Mouse (Mus musculus): ENCODE results near the gene Comt.

Comt gene

GRCm38 (mm10) chr16:18433341-18433920 lies 6.8 kb upstream of the Comt start:
- DNase-seq: no peak

DNA sequence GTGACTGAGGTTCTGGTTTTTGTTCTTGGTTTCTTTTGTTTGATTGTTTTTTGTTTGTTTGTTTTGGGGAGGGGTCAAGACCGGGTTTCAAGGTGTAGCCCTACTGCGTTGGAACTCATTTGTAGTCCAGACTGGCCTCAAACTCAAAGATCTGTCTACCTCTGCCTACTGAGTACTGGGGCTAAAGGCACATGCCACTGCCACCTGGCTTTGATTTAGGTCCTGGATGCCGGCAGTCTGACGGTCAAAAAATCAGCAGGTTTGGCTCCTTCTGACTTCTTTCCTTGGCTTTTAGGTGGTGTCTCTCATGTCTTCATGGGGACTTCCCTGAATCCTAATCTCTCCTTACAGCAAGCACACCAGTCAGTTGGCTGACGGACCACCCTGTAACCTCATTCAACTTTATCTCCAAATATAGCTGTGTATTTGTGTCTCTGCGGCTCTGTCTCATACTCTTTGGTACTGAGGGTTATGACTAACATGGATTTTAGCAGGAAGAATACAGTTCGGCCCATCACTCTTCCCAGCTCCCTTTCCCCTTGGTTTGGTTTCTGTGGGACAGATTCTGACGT lies 4.1 kb upstream of the Comt start:
- no peak for DNase-seq

DNA sequence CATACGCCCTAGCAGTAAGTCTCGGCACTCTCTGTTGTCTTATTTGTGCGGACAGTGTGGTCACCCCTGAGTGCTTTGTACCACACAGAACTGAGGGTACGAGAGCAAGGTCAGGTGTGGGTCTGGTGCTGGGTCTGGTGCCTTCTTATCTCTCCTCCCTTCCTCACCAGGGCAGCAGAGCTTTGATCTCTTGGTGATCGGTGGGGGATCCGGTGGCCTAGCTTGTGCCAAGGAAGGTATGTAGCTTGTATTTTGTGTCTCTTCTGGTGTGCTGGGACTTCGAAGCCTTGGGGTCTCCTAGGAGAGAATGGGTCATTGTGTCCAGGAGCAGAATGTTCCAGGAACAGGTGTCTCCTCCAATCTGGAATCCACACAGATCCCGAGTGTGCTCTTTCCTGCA lies 3.0 kb upstream of the Comt start:
- DNase-seq: no peak

- no peak for DNase-seq
Observed at GRCm38 (mm10) chr16:18428516-18429042, 1.9 kb upstream of the Comt start.

- DNase-seq: no peak
Observed at GRCm38 (mm10) chr16:18428011-18428515, 1.4 kb upstream of the Comt start.

DNA sequence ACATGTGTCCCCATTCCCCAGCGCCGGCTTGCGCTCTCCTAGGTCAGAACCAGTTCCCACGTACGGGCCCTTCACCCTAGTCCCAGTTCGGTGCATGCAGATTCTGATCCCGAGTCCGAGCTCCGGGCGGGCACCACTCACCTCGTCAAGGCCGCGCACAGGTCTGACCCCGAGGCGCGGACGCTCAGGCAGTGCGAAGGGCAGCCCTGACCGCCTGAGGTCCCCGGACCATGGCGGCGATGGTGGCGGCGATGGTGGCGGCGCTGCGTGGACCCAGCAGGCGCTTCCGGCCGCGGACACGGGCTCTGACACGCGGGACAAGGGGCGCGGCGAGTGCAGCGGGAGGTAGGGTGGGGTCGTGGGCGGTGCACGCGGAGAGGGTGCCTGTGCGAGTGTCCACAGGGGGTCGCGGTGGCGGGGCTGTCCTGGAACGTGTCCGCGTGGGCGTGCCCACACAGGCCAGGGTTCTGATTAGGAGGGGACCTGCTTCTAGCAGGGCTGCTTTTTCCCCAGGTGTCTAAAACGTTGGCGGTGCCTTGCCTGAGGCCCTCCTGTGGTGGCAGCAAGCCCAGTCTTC lies 349 bp downstream of the Comt start, which contains the start of gene Txnrd2:
Gene Txnrd2 (plus strand): TSS at position 170 of the 577 bp plus-strand sequence.
- peak; percentile 78 to 82 for DNase-seq

- no peak for DNase-seq
Observed at GRCm38 (mm10) chr16:18425475-18426214, 1.0 kb downstream of the Comt start.

DNA sequence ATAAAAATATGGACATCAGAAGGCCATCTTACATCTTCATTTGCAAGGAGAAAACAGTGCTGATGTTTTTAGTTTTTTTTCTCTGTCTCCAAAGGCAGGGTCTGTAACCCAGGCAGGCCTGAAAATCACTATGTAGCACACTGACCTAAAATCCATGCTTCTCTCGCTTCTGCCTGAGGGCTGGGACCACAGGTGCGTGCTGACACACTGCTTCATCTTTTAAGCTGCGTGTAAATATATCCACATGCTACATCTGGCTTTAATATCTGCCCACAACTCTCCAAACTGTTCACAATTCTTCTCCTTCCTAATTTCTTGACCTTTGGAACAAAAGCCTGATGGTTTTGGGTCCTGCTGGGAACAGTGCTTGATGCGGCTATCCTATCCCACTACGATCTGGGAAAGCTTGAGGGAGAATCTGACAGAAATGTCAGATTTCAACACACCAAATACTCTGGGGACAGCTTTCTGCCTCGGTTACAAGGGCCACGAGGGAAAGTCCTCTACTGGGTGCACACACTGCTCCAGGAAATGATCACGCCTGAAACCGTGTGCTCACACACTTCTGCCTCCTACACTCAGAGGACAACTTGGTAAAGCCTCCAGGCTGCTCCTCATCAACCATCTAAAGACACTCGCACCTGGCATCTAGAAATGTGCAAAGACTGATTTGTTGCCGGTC lies 2.1 kb downstream of the Comt start:
- no peak for DNase-seq

GRCm38 (mm10) chr16:18423915-18424265 lies 2.8 kb downstream of the Comt start:
- DNase-seq: no peak

- no peak for DNase-seq
Observed at GRCm38 (mm10) chr16:18423203-18423914, 3.3 kb downstream of the Comt start.

DNA sequence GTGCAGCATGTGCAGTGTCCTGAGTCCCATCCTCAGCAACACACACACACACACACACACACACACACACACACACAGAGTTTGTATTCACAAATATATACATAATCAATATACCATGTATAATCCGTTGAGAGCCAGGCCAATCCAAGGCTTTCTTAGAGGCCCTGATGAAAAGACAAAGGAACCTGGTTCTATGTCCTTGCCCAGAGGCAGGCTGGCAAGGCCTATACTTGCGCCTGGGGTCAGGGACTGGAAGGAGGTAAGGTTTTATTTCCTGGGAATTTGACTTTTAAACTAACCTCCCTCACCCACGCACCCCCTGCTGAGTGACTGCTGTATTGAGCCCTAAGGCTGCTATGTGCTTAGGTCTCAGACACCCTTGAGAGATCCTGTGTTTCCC lies 6.1 kb downstream of the Comt start:
- no peak for DNase-seq

- no peak for DNase-seq
Observed at GRCm38 (mm10) chr16:18419603-18420026, 7.0 kb downstream of the Comt start.

GRCm38 (mm10) chr16:18418756-18419602 lies 7.7 kb downstream of the Comt start:
- DNase-seq: no peak

GRCm38 (mm10) chr16:18417491-18417890 lies 9.2 kb downstream of the Comt start:
- DNase-seq: no peak

DNA sequence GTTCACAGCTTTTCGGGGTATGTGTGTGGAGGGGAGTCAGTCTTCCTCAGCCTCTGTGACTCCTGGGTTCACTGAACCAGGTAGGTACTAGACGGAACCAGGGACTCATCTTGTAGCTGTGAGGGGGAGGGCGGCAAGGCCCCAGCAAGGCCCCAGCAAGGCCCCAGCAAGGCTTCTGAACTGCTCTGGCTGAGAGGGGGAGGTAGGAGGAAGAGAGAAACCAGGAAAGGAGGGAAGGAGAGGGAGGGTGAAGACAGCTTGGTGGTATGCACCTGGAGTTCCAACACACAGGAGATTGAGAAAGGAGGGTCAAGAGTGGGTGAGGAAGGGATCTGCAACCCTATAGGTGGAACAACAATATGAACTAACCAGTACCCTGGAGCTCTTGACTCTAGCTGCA lies 9.8 kb downstream of the Comt start:
- DNase-seq: no peak

- no peak for DNase-seq
Observed at GRCm38 (mm10) chr16:18416094-18416761, 10.4 kb downstream of the Comt start.

- DNase-seq: peak; percentile 39
Observed at GRCm38 (mm10) chr16:18413032-18413816, 13.4 kb downstream of the Comt start.

DNA sequence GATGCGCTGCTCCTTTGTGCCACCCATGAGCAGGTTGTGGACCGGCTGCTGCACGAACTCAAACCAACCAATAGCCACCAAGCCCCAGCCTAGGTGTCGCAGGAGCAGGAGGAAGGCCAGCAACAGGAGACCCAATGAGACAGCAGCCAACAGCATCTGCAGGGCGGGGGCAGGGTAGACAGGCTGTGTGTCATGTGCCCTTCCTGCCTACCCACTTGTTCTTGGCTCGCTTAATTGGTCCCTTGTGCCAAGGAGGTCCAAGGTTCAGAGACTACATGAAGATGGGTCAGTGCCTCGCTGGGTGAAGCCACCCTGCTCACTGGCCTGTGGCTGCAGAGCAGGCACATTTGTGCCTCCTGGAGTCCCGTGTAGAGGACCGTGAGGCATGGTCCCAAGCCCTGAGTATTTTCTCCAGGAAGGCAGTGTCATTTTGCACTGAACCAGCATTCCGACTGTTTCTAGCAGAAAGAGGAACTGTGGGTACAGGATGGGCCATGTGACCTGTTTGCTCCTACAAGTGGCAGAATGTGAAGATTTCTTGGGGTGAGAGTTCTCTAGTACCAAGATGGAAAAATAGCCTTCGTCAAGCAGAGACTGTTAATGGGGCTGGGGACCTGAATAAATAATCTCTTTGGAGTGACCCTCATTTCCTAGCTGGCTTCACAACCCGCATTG lies 14.7 kb downstream of the Comt start:
- peak in 1 of 2 experiments; percentile 28 for DNase-seq

DNA sequence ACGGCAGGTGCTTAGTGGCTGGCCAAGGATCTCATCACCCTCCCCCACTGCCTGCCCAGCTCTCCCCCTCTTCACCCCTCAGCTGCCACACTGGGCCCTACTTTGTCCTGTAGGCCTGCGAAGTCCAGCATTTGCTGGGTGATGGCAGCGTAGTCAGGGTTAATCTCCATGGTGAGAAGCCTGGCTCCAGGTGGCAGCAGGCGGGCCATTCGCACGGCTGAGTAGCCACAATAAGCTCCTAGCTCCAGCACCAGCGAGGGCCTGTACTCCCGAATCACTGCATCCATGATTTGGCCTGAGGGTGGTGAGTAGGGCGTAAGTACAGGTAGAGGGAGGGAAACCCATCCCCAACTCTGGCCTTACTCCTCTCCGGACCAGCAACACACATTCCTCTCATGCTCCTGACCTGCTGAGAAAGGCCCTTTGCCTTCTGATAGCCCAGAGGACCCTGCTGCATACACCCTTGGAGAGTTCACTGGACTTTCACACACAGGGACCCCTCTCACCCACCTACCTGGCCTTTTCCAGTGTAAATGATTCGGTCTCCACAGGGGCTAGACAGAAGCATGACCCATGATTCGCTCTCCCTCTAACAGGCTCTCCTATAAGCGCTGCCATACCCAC lies 15.5 kb downstream of the Comt start:
- no peak for DNase-seq
